In genomic region chr2:128138924-128139323, GRCm38 (mm10) we compare ENCODE assay signal across 14 mouse cellular contexts. TPM values are rescaled to one million over a fixed set of nuclear protein-coding genes. Genes with fewer than 3 reads are reported as not detected.
DNase-seq lines count a peak whose midpoint lies in the region; ATAC-seq lines count a peak whose summit lies in the region.
"Had no signal": no experiment of that assay in that cellular context is flagged by ENCODE, and none has a peak within 500 bp of the region (broad histone marks: within the 10 kb centered on the region; RNA-seq: fewer than 3 reads in every experiment).

No protein-coding gene starts in this region.

- no peaks in the 10 kb centered on the region for H3K9me3 ChIP-seq in forebrain, embryonic 14.5 days (replicated peaks; ENCODE audit: control insufficient read depth, low read length)
- no peaks in the 10 kb centered on the region for H3K9me3 ChIP-seq in forebrain, embryonic 11.5 days (ENCODE audit: control insufficient read depth, low read length)
- no peaks in the 10 kb centered on the region for H3K9me3 ChIP-seq in neural tube, embryonic 12.5 days
- H3K9me3 ChIP-seq in limb, embryonic 13.5 days, result no peaks in the 10 kb centered on the region
- H3K9me3 ChIP-seq: hindbrain, embryonic 15.5 days; liver, embryonic 13.5 days had no signal

- peak; percentile 82 for ATAC-seq in forebrain, embryonic 14.5 days
- ATAC-seq in forebrain, embryonic 11.5 days (replicated peaks; ENCODE audit: low FRiP score), result no peak
- ATAC-seq in neural tube, embryonic 12.5 days (ENCODE audit: low FRiP score, low read depth), result peak; percentile 75; the same call in 1 of the 2 replicates
- ATAC-seq in limb, embryonic 13.5 days (ENCODE audit: low FRiP score, low read depth), result peak; percentile 42; the same call in 1 of the 2 replicates

- no peak overlapping the region for H3K4me3 ChIP-seq in forebrain, embryonic 14.5 days (ENCODE audit: low read depth, low read length)
- no peak overlapping the region for H3K4me3 ChIP-seq in forebrain, embryonic 11.5 days (ENCODE audit: low read depth, low read length)
- no peak overlapping the region for H3K4me3 ChIP-seq in neural tube, embryonic 12.5 days
- H3K4me3 ChIP-seq in limb, embryonic 13.5 days, result no peak overlapping the region
- H3K4me3 ChIP-seq: hindbrain, embryonic 15.5 days; liver, embryonic 13.5 days had no signal

- no peaks in the 10 kb centered on the region for H3K27me3 ChIP-seq in forebrain, embryonic 14.5 days (replicated peaks; ENCODE audit: control insufficient read depth, insufficient read depth, low read length)
- H3K27me3 ChIP-seq in forebrain, embryonic 11.5 days (ENCODE audit: control insufficient read depth, insufficient read depth, low read length), result no peaks in the 10 kb centered on the region
- H3K27me3 ChIP-seq in neural tube, embryonic 12.5 days (replicated peaks), result no peaks in the 10 kb centered on the region
- no peaks in the 10 kb centered on the region for H3K27me3 ChIP-seq in limb, embryonic 13.5 days
- H3K27me3 ChIP-seq: hindbrain, embryonic 15.5 days; liver, embryonic 13.5 days had no signal

- H3K36me3 ChIP-seq in forebrain, embryonic 14.5 days (ENCODE audit: control insufficient read depth, insufficient read depth, low read length), result peaks cover 8% of the 10 kb centered on the region; the same call in 1 of the 2 replicates
- H3K36me3 ChIP-seq in forebrain, embryonic 11.5 days (ENCODE audit: control insufficient read depth, insufficient read depth, low read length), result no peaks in the 10 kb centered on the region; the same call in 1 of the 2 replicates
- peaks cover 16% of the 10 kb centered on the region for H3K36me3 ChIP-seq in neural tube, embryonic 12.5 days
- peaks cover 33% of the 10 kb centered on the region for H3K36me3 ChIP-seq in limb, embryonic 13.5 days
- H3K36me3 ChIP-seq: hindbrain, embryonic 15.5 days had no signal

- intact Hi-C loops in heart, postnatal 25 days (cut with DNase I), result loop anchor here (5.0 kb wide), 1 partner anchor 33 kb away; no protein-coding TSS in a partner anchor

- no peak overlapping the region for H3K4me2 ChIP-seq in forebrain, embryonic 14.5 days (ENCODE audit: low read length)
- no peak overlapping the region for H3K4me2 ChIP-seq in forebrain, embryonic 11.5 days (ENCODE audit: low read depth, low read length, severe bottlenecking)
- H3K4me2 ChIP-seq in neural tube, embryonic 12.5 days (replicated peaks), result 0 out of 2 replicates have a peak overlapping the region, but pooled peaks have one; percentile 5
- H3K4me2 ChIP-seq in limb, embryonic 13.5 days (replicated peaks), result no peak overlapping the region
- H3K4me2 ChIP-seq: liver, embryonic 13.5 days had no signal

- 52% methylated on average over 8 of the region's 8 CpGs for WGBS in forebrain, embryonic 14.5 days
- WGBS in forebrain, embryonic 11.5 days, result 79% methylated on average over 8 of the region's 8 CpGs
- WGBS in neural tube, embryonic 12.5 days, result 69% methylated on average over 8 of the region's 8 CpGs
- 32% methylated on average over 8 of the region's 8 CpGs for WGBS in limb, embryonic 13.5 days

- no peak overlapping the region for H3K9ac ChIP-seq in forebrain, embryonic 14.5 days (ENCODE audit: low read length)
- no peak overlapping the region for H3K9ac ChIP-seq in forebrain, embryonic 11.5 days (ENCODE audit: low read length)
- H3K9ac ChIP-seq in neural tube, embryonic 12.5 days, result no peak overlapping the region
- H3K9ac ChIP-seq in limb, embryonic 13.5 days, result no peak overlapping the region
- H3K9ac ChIP-seq: liver, embryonic 13.5 days had no signal

- H3K27ac ChIP-seq in forebrain, embryonic 14.5 days (ENCODE audit: low read depth, low read length), result no peak overlapping the region
- H3K27ac ChIP-seq in forebrain, embryonic 11.5 days (ENCODE audit: low read depth, low read length), result no peak overlapping the region
- H3K27ac ChIP-seq in neural tube, embryonic 12.5 days, result no peak overlapping the region
- no peak overlapping the region for H3K27ac ChIP-seq in limb, embryonic 13.5 days
- H3K27ac ChIP-seq: liver, embryonic 13.5 days had no signal

- peaks cover 16% of the 10 kb centered on the region for H3K4me1 ChIP-seq in forebrain, embryonic 14.5 days (ENCODE audit: control insufficient read depth, insufficient read depth, low read length)
- no peaks in the 10 kb centered on the region for H3K4me1 ChIP-seq in forebrain, embryonic 11.5 days (replicated peaks; ENCODE audit: control insufficient read depth, insufficient read depth, low read length)
- H3K4me1 ChIP-seq in neural tube, embryonic 12.5 days, result peaks cover 10% of the 10 kb centered on the region
- H3K4me1 ChIP-seq in limb, embryonic 13.5 days, result peaks cover 61% of the 10 kb centered on the region

- DNase-seq in forebrain, embryonic 14.5 days (ENCODE audit: low spot score), result peak; percentile 77
- no peak for DNase-seq in forebrain, embryonic 11.5 days (ENCODE audit: low spot score)
- DNase-seq in neural tube, embryonic 10.5 days (ENCODE audit: extremely low spot score, low spot score), result no peak
- DNase-seq in heart, postnatal 25 days (ENCODE audit: low spot score), result no peak
- DNase-seq in ovary, postnatal 10 days (ENCODE audit: low spot score), result no peak
- DNase-seq: B cell, adult 2 months; cerebellum, adult 2 months; kidney, adult 18-20 months; kidney, postnatal 36 days; liver, embryonic 13.5 days; thymus, postnatal 36 days had no signal

RNA-seq across cellular contexts. Expression of gene Bcl2l11, which starts 13.1 kb away (rescaled TPM):
- 6.6 and 8.2 TPM in 2 replicates for polyA plus RNA-seq in forebrain, embryonic 14.5 days (2014; fragmentation: Nextera tagmentation; extraction: Ambion mirVana)
- 16.8 and 17.7 TPM in 2 replicates for polyA plus RNA-seq in forebrain, embryonic 11.5 days (2014; fragmentation: Nextera tagmentation; extraction: Ambion mirVana)
- polyA plus RNA-seq in neural tube, embryonic 12.5 days (2016; fragmentation: Nextera tagmentation; extraction: Ambion mirVana), result 21.4 and 22.3 TPM in 2 replicates
- polyA plus RNA-seq in limb, embryonic 13.5 days (2015; fragmentation: Nextera tagmentation; extraction: Ambion mirVana), result 25.8 and 27.8 TPM in 2 replicates
- total RNA-seq in heart, postnatal 25 days (2021), result 10 to 100 TPM; 15.2 to 18.8 TPM
